Mouse (Mus musculus): ENCODE results near the gene Mob3c.

The Mob3c gene

GRCm38 (mm10) chr4:115878216-115878678 lies 50.4 kb downstream of the Mob3c start:
- no peak for DNase-seq (ENCODE audit: extremely low read depth, insufficient read length, low spot score)

DNA sequence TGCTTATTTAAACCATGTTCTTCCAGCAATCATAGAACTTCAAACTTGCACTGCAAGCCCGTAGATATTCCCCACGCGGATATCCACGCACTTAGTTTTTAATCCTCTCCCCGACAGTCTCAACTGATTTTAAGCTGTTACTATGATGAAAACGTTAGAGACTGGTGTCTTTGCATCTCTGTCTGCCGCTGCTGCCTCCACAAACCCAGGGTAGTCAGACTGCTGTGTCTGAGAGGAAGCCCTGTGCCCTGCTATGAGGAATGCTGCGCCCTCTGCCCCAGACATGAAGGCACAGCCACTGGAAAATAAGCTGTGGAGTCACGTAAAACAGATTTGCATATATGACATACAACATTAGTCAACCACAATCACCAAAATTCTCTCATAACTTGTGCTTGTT lies 50.9 kb downstream of the Mob3c start:
- no peak for DNase-seq (ENCODE audit: extremely low read depth, insufficient read length, low spot score)

DNA sequence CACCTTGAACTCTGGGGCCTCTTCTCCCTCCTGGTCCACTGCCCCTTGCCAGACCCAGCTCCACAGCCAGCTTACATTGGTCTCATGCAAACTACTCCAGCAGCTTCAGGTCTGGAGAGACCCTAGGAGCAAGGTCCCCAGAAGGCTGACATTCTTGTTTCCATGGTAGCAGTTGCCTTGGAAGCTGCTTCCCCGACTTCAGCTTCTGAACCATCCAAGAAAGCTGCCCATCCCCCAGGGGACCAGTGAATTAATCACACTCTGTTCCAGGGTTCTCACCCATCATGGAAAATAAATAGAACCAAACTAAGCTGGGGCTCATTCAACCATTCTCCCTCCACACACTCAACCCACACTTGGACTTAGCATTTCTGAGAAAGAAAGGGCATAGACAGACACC lies 53.3 kb downstream of the Mob3c start:
- no peak for DNase-seq (ENCODE audit: extremely low read depth, insufficient read length, low spot score)

GRCm38 (mm10) chr4:115882195-115882594 lies 54.3 kb downstream of the Mob3c start:
- no peak for DNase-seq (ENCODE audit: extremely low read depth, insufficient read length, low spot score)

GRCm38 (mm10) chr4:115884022-115884421 lies 56.1 kb downstream of the Mob3c start, which contains the start of gene Kncn:
Gene Kncn, plus strand, starts transcription at chr4:115884400.
- DNase-seq (ENCODE audit: extremely low read depth, insufficient read length, low spot score) = no peak

All from 3134 (cell line).